Mouse (Mus musculus): ENCODE data around the gene Rfxank. TPM values are rescaled to one million over a fixed set of nuclear protein-coding genes. Genes with fewer than 3 reads are reported as not detected.

Gene Rfxank
- polyA plus RNA-seq, 2 experiments: 17.6 to 33.5 TPM

DNA sequence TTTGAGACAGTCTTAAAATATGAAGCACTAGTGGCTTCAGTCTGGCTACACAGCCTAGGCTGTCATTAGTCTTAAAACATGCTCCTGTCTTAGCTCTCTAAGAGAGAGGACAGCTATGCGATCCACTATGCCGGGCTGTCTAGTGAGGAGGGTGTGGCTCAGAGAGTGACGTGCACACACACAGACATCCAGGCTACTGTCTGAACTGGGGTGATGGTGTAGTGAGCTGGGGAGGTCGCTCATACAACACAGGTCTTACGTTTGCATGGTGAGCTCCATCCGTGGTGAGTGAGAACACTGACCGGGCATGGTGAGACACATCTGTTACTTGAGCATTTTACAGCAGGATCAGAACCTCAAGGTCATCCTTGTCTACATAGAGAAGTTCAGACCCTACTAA, 32.3 kb upstream of the Rfxank start:
- Histone ChIP-seq H3K4me1 (ENCODE audit: control insufficient read depth, insufficient read depth, low read length) (peaks cover 7% of the 10 kb centered on the region), H3K4me2 (replicated peaks; ENCODE audit: low read depth, low read length, severe bottlenecking) (no peak overlapping the region; the same call in 1 of the 2 replicates), H3K36me3 (ENCODE audit: control insufficient read depth, insufficient read depth, low read length) (no peaks in the 10 kb centered on the region; the same call in 1 of the 2 replicates), H3K27me3 (ENCODE audit: control insufficient read depth, insufficient read depth, low read length) (0 out of 2 replicates have a peak, but pooled peaks cover under 1% of the 10 kb centered on the region), H3K9ac (ENCODE audit: low read depth, low read length, severe bottlenecking) (no peak overlapping the region), H3K9me3 (ENCODE audit: control insufficient read depth, low read length) (no peaks in the 10 kb centered on the region), H3K4me3 (replicated peaks; ENCODE audit: low read length) (no peak overlapping the region), H3K27ac (replicated peaks; ENCODE audit: low read depth, low read length) (no peak overlapping the region)
- WGBS: 89% methylated on average over 7 of the region's 7 CpGs
- DNase-seq (ENCODE audit: low spot score) (no peak), ATAC-seq (ENCODE audit: low FRiP score, low read depth) (no peak)
- TF ChIP-seq POLR2A (IDR thresholded peaks at IDR 0.05; ENCODE audit: borderline replicate concordance, extremely low read depth, insufficient read depth, insufficient read length): no peak

DNA sequence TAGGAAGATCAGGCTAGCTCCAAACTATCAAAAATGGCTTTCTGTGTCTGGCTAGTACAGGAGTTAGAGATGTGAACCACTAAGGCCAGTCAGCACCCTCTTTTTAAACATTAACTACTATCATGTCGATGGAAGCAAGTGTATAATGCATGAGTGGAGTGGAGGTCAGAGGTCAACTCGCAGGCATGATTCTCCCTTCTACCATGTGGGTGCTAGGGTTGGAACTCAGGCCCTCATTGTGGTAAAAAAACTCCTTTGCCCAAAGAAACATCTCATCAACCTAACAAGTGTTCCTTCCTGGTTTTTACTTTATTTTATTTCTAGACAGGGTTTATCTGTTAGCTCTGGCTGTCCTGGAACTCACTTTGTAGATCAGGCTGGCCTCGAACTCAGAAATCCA, 31.8 kb upstream of the Rfxank start:
- no peak for DNase-seq (ENCODE audit: low spot score)
- Histone ChIP-seq H3K27me3 (ENCODE audit: control insufficient read depth, insufficient read depth, low read length) (0 out of 2 replicates have a peak, but pooled peaks cover 4% of the 10 kb centered on the region), H3K4me2 (replicated peaks; ENCODE audit: low read depth, low read length, severe bottlenecking) (no peak overlapping the region), H3K4me3 (replicated peaks; ENCODE audit: low read length) (no peak overlapping the region), H3K9me3 (ENCODE audit: control insufficient read depth, low read length) (no peaks in the 10 kb centered on the region), H3K4me1 (ENCODE audit: control insufficient read depth, insufficient read depth, low read length) (peaks cover 7% of the 10 kb centered on the region), H3K9ac (ENCODE audit: low read depth, low read length, severe bottlenecking) (no peak overlapping the region), H3K36me3 (ENCODE audit: control insufficient read depth, insufficient read depth, low read length) (no peaks in the 10 kb centered on the region), H3K27ac (replicated peaks; ENCODE audit: low read depth, low read length) (no peak overlapping the region)
- ATAC-seq (ENCODE audit: low FRiP score, low read depth): no peak
- WGBS: 70% methylated on average over 3 of the region's 3 CpGs
- TF ChIP-seq POLR2A (IDR thresholded peaks at IDR 0.05; ENCODE audit: borderline replicate concordance, extremely low read depth, insufficient read depth, insufficient read length): no peak

DNA sequence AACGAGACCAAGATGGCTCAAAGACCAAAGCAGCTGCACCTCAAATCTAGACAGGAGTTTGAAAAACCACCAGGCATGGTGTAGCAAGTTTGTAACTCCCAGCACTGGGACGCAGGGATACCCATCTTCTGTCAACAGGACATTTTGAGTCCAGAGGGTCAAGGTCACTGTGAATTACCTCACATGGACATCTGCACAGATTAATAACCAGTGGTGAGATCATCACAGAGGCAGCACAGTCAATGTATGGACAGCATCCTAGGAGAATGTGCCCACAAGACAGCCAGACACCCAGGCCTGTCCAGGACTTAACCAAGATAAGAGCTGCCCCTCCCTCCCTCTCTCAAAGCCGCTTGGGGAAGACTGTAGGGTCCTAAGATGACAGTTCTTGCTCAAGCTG, 31.2 kb upstream of the Rfxank start:
- H3K4me3 ChIP-seq (replicated peaks; ENCODE audit: low read length): no peak overlapping the region
- no peaks in the 10 kb centered on the region for H3K36me3 ChIP-seq (ENCODE audit: control insufficient read depth, insufficient read depth, low read length)
- no peak overlapping the region for H3K27ac ChIP-seq (replicated peaks; ENCODE audit: low read depth, low read length)
- no peak for TF ChIP-seq POLR2A (IDR thresholded peaks at IDR 0.05; ENCODE audit: borderline replicate concordance, extremely low read depth, insufficient read depth, insufficient read length)
- H3K27me3 ChIP-seq (ENCODE audit: control insufficient read depth, insufficient read depth, low read length): peaks cover 9% of the 10 kb centered on the region; the same call in 1 of the 2 replicates
- DNase-seq (ENCODE audit: low spot score): no peak
- ATAC-seq (ENCODE audit: low FRiP score, low read depth): no peak
- H3K4me1 ChIP-seq (ENCODE audit: control insufficient read depth, insufficient read depth, low read length): peaks cover 7% of the 10 kb centered on the region
- H3K9ac ChIP-seq (ENCODE audit: low read depth, low read length, severe bottlenecking): no peak overlapping the region
- no peak overlapping the region for H3K4me2 ChIP-seq (replicated peaks; ENCODE audit: low read depth, low read length, severe bottlenecking)
- WGBS: 81% methylated on average over 3 of the region's 3 CpGs
- no peaks in the 10 kb centered on the region for H3K9me3 ChIP-seq (ENCODE audit: control insufficient read depth, low read length)

DNA sequence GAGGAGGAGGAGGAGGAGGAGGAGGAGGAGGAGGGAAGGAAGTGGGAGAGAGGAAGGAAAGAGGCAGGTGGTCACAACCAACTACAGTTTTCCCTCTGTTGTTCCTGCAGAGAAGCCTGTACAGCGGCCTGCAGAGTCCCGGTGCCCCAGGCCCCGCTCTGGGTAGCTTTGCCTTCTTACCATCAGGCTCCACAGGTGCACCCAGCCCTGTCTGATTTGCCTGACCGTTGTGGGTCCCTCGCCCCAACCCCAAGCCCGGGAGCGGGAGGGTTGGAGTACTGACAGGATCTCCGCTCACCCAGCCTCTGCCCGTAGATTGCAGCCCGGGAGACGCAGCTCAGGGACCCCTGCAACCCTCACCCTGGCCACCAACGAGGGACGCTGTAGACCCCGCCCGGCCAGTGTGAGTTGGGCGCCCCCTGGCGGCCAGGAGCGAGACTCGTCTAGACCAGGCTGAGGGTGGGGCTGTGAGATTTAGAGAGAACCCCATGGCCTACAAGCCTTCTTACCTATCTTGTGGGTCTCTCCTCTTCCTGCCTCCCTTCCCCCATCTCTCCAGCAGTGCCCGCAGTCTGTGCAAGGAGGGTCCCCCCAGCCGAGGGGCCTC, 27.7 kb upstream of the Rfxank start:
- Histone ChIP-seq H3K36me3 (ENCODE audit: control insufficient read depth, insufficient read depth, low read length) (no peaks in the 10 kb centered on the region), H3K27ac (replicated peaks; ENCODE audit: low read depth, low read length) (no peak overlapping the region), H3K9ac (ENCODE audit: low read depth, low read length, severe bottlenecking) (no peak overlapping the region), H3K4me2 (replicated peaks; ENCODE audit: low read depth, low read length, severe bottlenecking) (peak overlapping the region; percentile 48), H3K9me3 (ENCODE audit: control insufficient read depth, low read length) (no peaks in the 10 kb centered on the region), H3K27me3 (ENCODE audit: control insufficient read depth, insufficient read depth, low read length) (peaks cover 9% of the 10 kb centered on the region; the same call in 1 of the 2 replicates), H3K4me1 (ENCODE audit: control insufficient read depth, insufficient read depth, low read length) (no peaks in the 10 kb centered on the region), H3K4me3 (replicated peaks; ENCODE audit: low read length) (peak overlapping the region; percentile 12)
- ATAC-seq (ENCODE audit: low FRiP score, low read depth): peak; percentile 90
- TF ChIP-seq POLR2A (IDR thresholded peaks at IDR 0.05; ENCODE audit: borderline replicate concordance, extremely low read depth, insufficient read depth, insufficient read length): no peak
- 3% methylated on average over 21 of the region's 21 CpGs for WGBS
- DNase-seq (ENCODE audit: low spot score): peak; percentile 44

DNA sequence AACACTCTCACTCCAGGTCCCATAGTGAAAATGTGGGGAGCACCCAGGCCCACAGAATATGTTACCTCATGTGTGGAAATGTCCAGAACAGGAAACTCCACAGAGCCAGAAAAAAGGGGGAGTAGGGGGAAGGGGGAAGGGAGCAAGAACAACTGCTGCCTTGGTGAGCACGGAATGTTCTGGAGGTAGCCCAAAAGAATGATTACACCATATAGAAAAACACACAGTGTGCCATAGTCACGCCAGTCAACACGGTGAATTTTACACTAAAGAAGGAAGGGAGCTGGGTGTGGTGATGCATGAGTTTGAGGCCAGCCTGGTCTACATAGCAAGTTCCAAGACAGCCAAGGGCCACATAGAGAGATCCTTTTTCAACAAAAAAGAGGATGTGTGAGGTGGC, 24.4 kb upstream of the Rfxank start:
- H3K4me1 ChIP-seq (ENCODE audit: control insufficient read depth, insufficient read depth, low read length): no peaks in the 10 kb centered on the region
- H3K27ac ChIP-seq (replicated peaks; ENCODE audit: low read depth, low read length): no peak overlapping the region
- no peak overlapping the region for H3K4me3 ChIP-seq (replicated peaks; ENCODE audit: low read length)
- H3K9me3 ChIP-seq (ENCODE audit: control insufficient read depth, low read length): no peaks in the 10 kb centered on the region
- no peaks in the 10 kb centered on the region for H3K36me3 ChIP-seq (ENCODE audit: control insufficient read depth, insufficient read depth, low read length)
- 88% methylated on average over 3 of the region's 3 CpGs for WGBS
- DNase-seq (ENCODE audit: low spot score) (no peak), ATAC-seq (ENCODE audit: low FRiP score, low read depth) (no peak)
- TF ChIP-seq POLR2A (IDR thresholded peaks at IDR 0.05; ENCODE audit: borderline replicate concordance, extremely low read depth, insufficient read depth, insufficient read length): no peak
- peaks cover 9% of the 10 kb centered on the region; the same call in 1 of the 2 replicates for H3K27me3 ChIP-seq (ENCODE audit: control insufficient read depth, insufficient read depth, low read length)
- H3K9ac ChIP-seq (ENCODE audit: low read depth, low read length, severe bottlenecking): no peak overlapping the region
- no peak overlapping the region for H3K4me2 ChIP-seq (replicated peaks; ENCODE audit: low read depth, low read length, severe bottlenecking)
